Mouse (Mus musculus) lung, postnatal 0 days (tissue): Measurements from ENCODE around the gene Vamp1. TPM values are rescaled to one million over a fixed set of nuclear protein-coding genes. Genes with fewer than 3 reads are reported as not detected.

Experiments
- ATAC-seq: fragments of 200-750 bp; cut with Nextera tagmentation; 2 replicates; pipeline ENCODE4 v1.8.0; 2017; ENCODE audit warnings: moderate library complexity
- DNase-seq: peaks from one replicate; pipeline ENCODE4 v3.0.0-alpha.2; 2016; ENCODE audit warnings: low spot score
- H3K27ac ChIP-seq: fragments of 300-500 bp; sonication (generic); 2 replicates; pipeline ENCODE4 v1.5.1; 2014; ENCODE audit warnings: antibody characterized with exemption, mild to moderate bottlenecking, low read length, mixed read lengths
- H3K27me3 ChIP-seq: fragments of 300-500 bp; sonication (generic); replicated peaks from 2 replicates; pipeline ENCODE4 v1.6.1; 2014; ENCODE audit warnings: low read length, mixed read lengths; ENCODE audit not compliant: insufficient read depth
- H3K36me3 ChIP-seq: fragments of 300-500 bp; sonication (generic); 2 replicates; pipeline ENCODE4 v1.6.1; 2014; ENCODE audit warnings: low read length, mixed read lengths; ENCODE audit not compliant: insufficient read depth
- H3K4me1 ChIP-seq: fragments of 300-500 bp; sonication (generic); 2 replicates; pipeline ENCODE4 v1.6.1; 2014; ENCODE audit warnings: antibody characterized with exemption, low read depth, low read length, mixed read lengths; ENCODE audit not compliant: insufficient read depth
- H3K4me2 ChIP-seq: fragments of 300-500 bp; sonication (generic); replicated peaks from 2 replicates; pipeline ENCODE4 v1.6.1; 2014; ENCODE audit warnings: low read depth, mild to moderate bottlenecking, low read length, moderate library complexity, mixed read lengths
- H3K4me3 ChIP-seq: fragments of 300-500 bp; sonication (generic); 2 replicates; pipeline ENCODE4 v1.5.1; 2014; ENCODE audit warnings: low read depth, low read length
- H3K9ac ChIP-seq: fragments of 300-500 bp; sonication (generic); replicated peaks from 2 replicates; pipeline ENCODE4 v1.6.1; 2014; ENCODE audit warnings: low read depth, mild to moderate bottlenecking
- H3K9me3 ChIP-seq: fragments of 300-500 bp; sonication (generic); 2 replicates; pipeline ENCODE4 v1.6.1; 2016; ENCODE audit warnings: low read length, mixed read lengths
- CTCF ChIP-seq: IDR thresholded peaks from 2 replicates; pipeline ENCODE4 v1.5.1; 2016; ENCODE audit warnings: antibody characterized with exemption, mild to moderate bottlenecking
- EP300 ChIP-seq: IDR thresholded peaks from 2 replicates; pipeline ENCODE4 v1.6.1; 2016; ENCODE audit warnings: antibody characterized with exemption, mild to moderate bottlenecking, control low read depth
- WGBS: fragments of 180-500 bp; shearing (Covaris S2); extraction: QIAGEN DNeasy Blood & Tissue Kit; methylation state at CpG from one replicate; pipeline ENCODE4 v1.1.7; 2014; 5-methylcytosine and 5-hydroxymethylcytosine counted together
- polyA plus RNA-seq: library from polyadenylated mRNA; unstranded; fragments of >200 nt; fragmentation: Nextera tagmentation; extraction: Ambion mirVana; gene quantifications from 2 replicates; pipeline ENCODE4 v1.2.1, GENCODE M21; 2015

Gene Vamp1
- polyA plus RNA-seq, 1 experiment from 2014 or later: 3.0 TPM

GRCm38 (mm10) chr6:125236782-125237181, 21.4 kb downstream of the Vamp1 start, which contains the start of gene Cd27:
Cd27 (minus strand) TSS chr6:125237010.
- H3K36me3 ChIP-seq: no peaks in the 10 kb centered on the region
- no peak for ATAC-seq
- H3K4me1 ChIP-seq: peaks cover 10% of the 10 kb centered on the region; the same call in 1 of the 2 replicates
- no peak within 1 kb of the TSS for H3K9ac ChIP-seq
- no peak within 1 kb of the TSS for H3K27ac ChIP-seq
- no peak within 1 kb of the TSS for H3K4me2 ChIP-seq
- 58% methylated on average over 6 of the region's 6 CpGs for WGBS
- H3K9me3 ChIP-seq: no peaks in the 10 kb centered on the region
- no peaks in the 10 kb centered on the region for H3K27me3 ChIP-seq
- no peak for DNase-seq
- no peak for TF ChIP-seq CTCF
- no peak for TF ChIP-seq EP300
- no peak within 1 kb of the TSS for H3K4me3 ChIP-seq

GRCm38 (mm10) chr6:125237421-125237820, 22.1 kb downstream of the Vamp1 start:
- WGBS: 80% methylated on average over 4 of the region's 4 CpGs
- Histone ChIP-seq H3K9ac (no peak overlapping the region), H3K9me3 (no peaks in the 10 kb centered on the region), H3K4me3 (no peak overlapping the region), H3K27ac (no peak overlapping the region), H3K27me3 (no peaks in the 10 kb centered on the region), H3K4me2 (no peak overlapping the region), H3K36me3 (no peaks in the 10 kb centered on the region), H3K4me1 (peaks cover 3% of the 10 kb centered on the region; the same call in 1 of the 2 replicates)
- no peak for ATAC-seq
- no peak for TF ChIP-seq CTCF
- DNase-seq: no peak

DNA sequence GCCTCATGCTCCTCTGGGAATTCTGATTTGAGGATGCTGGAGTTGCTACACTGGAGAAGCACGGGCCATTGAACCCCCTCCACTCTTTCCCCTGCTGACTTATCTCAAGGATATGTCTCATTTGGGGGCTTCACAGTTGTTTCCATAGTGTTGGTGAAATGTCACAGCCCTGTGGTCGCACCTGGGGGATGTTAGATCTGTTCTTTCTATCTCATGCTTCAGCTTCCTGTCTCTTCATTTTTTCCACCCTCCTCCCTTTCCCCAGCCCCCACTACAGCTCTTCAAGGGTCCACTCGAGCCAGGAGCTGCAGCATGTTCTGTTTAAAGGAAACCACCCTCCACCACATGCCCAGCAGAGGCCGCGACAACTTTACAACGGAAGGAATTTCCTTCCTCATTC, 23.0 kb downstream of the Vamp1 start:
- Histone ChIP-seq H3K4me2 (no peak overlapping the region), H3K36me3 (no peaks in the 10 kb centered on the region), H3K4me3 (no peak overlapping the region), H3K27me3 (no peaks in the 10 kb centered on the region), H3K4me1 (peaks cover 3% of the 10 kb centered on the region; the same call in 1 of the 2 replicates), H3K9ac (no peak overlapping the region), H3K27ac (no peak overlapping the region), H3K9me3 (no peaks in the 10 kb centered on the region)
- DNase-seq: peak; percentile 14
- ATAC-seq: no peak
- WGBS: 28% methylated on average over 6 of the region's 6 CpGs
- TF ChIP-seq EP300: no peak
- no peak for TF ChIP-seq CTCF

- Histone ChIP-seq H3K27ac (no peak overlapping the region), H3K9ac (no peak overlapping the region), H3K9me3 (no peaks in the 10 kb centered on the region), H3K4me3 (no peak overlapping the region), H3K4me2 (no peak overlapping the region), H3K36me3 (no peaks in the 10 kb centered on the region), H3K4me1 (no peaks in the 10 kb centered on the region; the same call in 1 of the 2 replicates), H3K27me3 (no peaks in the 10 kb centered on the region)
- no peak for TF ChIP-seq CTCF
- no peak for TF ChIP-seq EP300
- ATAC-seq: no peak
- WGBS: 89% methylated on average over 5 of the region's 5 CpGs
- no peak for DNase-seq
Measured at GRCm38 (mm10) chr6:125239547-125239946, 24.2 kb downstream of the Vamp1 start.

- no peak for ATAC-seq
- H3K9ac ChIP-seq: no peak overlapping the region
- no peak overlapping the region for H3K4me2 ChIP-seq
- H3K36me3 ChIP-seq: no peaks in the 10 kb centered on the region
- TF ChIP-seq CTCF (no peak), EP300 (no peak)
- 75% methylated on average over 5 of the region's 5 CpGs for WGBS
- DNase-seq: no peak
- no peaks in the 10 kb centered on the region for H3K9me3 ChIP-seq
- no peaks in the 10 kb centered on the region for H3K27me3 ChIP-seq
- H3K27ac ChIP-seq: no peak overlapping the region
- no peaks in the 10 kb centered on the region; the same call in 1 of the 2 replicates for H3K4me1 ChIP-seq
- no peak overlapping the region for H3K4me3 ChIP-seq
Measured at GRCm38 (mm10) chr6:125240617-125241016, 25.3 kb downstream of the Vamp1 start.

GRCm38 (mm10) chr6:125241566-125241965, 26.2 kb downstream of the Vamp1 start:
- H3K27me3 ChIP-seq: no peaks in the 10 kb centered on the region
- H3K4me3 ChIP-seq: no peak overlapping the region
- H3K27ac ChIP-seq: no peak overlapping the region
- no peak overlapping the region for H3K4me2 ChIP-seq
- H3K9me3 ChIP-seq: no peaks in the 10 kb centered on the region
- DNase-seq: no peak
- WGBS: 74% methylated on average over 8 of the region's 8 CpGs
- TF ChIP-seq EP300 (no peak), CTCF (no peak)
- no peaks in the 10 kb centered on the region; the same call in 1 of the 2 replicates for H3K4me1 ChIP-seq
- no peaks in the 10 kb centered on the region for H3K36me3 ChIP-seq
- H3K9ac ChIP-seq: no peak overlapping the region
- no peak for ATAC-seq

GRCm38 (mm10) chr6:125244551-125244950, 29.2 kb downstream of the Vamp1 start:
- Histone ChIP-seq H3K9me3 (no peaks in the 10 kb centered on the region), H3K4me2 (no peak overlapping the region), H3K36me3 (no peaks in the 10 kb centered on the region), H3K4me3 (no peak overlapping the region), H3K27ac (no peak overlapping the region), H3K4me1 (no peaks in the 10 kb centered on the region), H3K27me3 (no peaks in the 10 kb centered on the region), H3K9ac (no peak overlapping the region)
- no peak for ATAC-seq
- DNase-seq: no peak
- 6% methylated on average over 1 of the region's 1 CpGs for WGBS
- TF ChIP-seq EP300 (no peak), CTCF (no peak)
